Mouse (Mus musculus) hindbrain, postnatal 0 days (tissue): ENCODE measurements around the gene Man1a. TPM values are rescaled to one million over a fixed set of nuclear protein-coding genes. Genes with fewer than 3 reads are reported as not detected.

Source experiments
- ATAC-seq: fragments of 200-750 bp; cut with Nextera tagmentation; 2 replicates; pipeline ENCODE4 v1.8.0; 2017; ENCODE audit warnings: mild to moderate bottlenecking, moderate TSS enrichment, moderate library complexity
- DNase-seq: peaks from one replicate; pipeline ENCODE4 v3.0.0-alpha.2; 2015; ENCODE audit warnings: low spot score
- H3K27ac ChIP-seq: fragments of 300-500 bp; sonication (generic); 2 replicates; pipeline ENCODE4 v1.5.1; 2014; ENCODE audit warnings: mild to moderate bottlenecking
- H3K27me3 ChIP-seq: fragments of 300-500 bp; sonication (generic); 2 replicates; pipeline ENCODE4 v1.6.1; 2014; ENCODE audit warnings: low read length, mixed read lengths; ENCODE audit not compliant: insufficient read depth
- H3K36me3 ChIP-seq: fragments of 300-500 bp; sonication (generic); 2 replicates; pipeline ENCODE4 v1.6.1; 2014; ENCODE audit warnings: low read length, mixed read lengths; ENCODE audit not compliant: insufficient read depth
- H3K4me1 ChIP-seq: fragments of 300-500 bp; sonication (generic); 2 replicates; pipeline ENCODE4 v1.6.1; 2014; ENCODE audit warnings: antibody characterized with exemption, low read length, mixed read lengths; ENCODE audit not compliant: insufficient read depth
- H3K4me2 ChIP-seq: fragments of 300-500 bp; sonication (generic); 2 replicates; pipeline ENCODE4 v1.6.1; 2014; ENCODE audit warnings: low read depth, mild to moderate bottlenecking, low read length, moderate library complexity, mixed read lengths
- H3K4me3 ChIP-seq: fragments of 300-500 bp; sonication (generic); 2 replicates; pipeline ENCODE4 v1.5.1; 2014; ENCODE audit warnings: low read length
- H3K9ac ChIP-seq: fragments of 300-500 bp; sonication (generic); replicated peaks from 2 replicates; pipeline ENCODE4 v1.6.1; 2014; ENCODE audit warnings: mild to moderate bottlenecking, low read length, moderate library complexity, mixed read lengths
- H3K9me3 ChIP-seq: fragments of 300-500 bp; sonication (generic); 2 replicates; pipeline ENCODE4 v1.6.1; 2016; ENCODE audit warnings: low read length, mixed read lengths
- CTCF ChIP-seq: IDR thresholded peaks from 2 replicates; pipeline ENCODE4 v1.5.1; 2016; ENCODE audit warnings: antibody characterized with exemption, control low read depth, low read depth
- WGBS: fragments of 180-500 bp; shearing (Covaris S2); extraction: QIAGEN DNeasy Blood & Tissue Kit; methylation state at CpG from one replicate; pipeline ENCODE4 v1.1.7; 2014; 5-methylcytosine and 5-hydroxymethylcytosine counted together
- polyA plus RNA-seq: library from polyadenylated mRNA; unstranded; fragments of >200 nt; fragmentation: Nextera tagmentation; extraction: Ambion mirVana; gene quantifications from 2 replicates; pipeline ENCODE4 v1.2.1, GENCODE M21; 2015
- total RNA-seq: library from RNA; depleted of rRNA; stranded (reverse); fragments of >200 nt; gene quantifications from 2 replicates; pipeline ENCODE4 v1.2.3, GENCODE M21; 2014

Man1a gene
- total and polyA plus RNA-seq, 2 experiments from 2014 or later: 4.3 to 15.1 TPM

- DNase-seq (no peak), ATAC-seq (no peak)
- no peak for TF ChIP-seq CTCF
- no peak overlapping the region for H3K27ac ChIP-seq
- H3K4me1 ChIP-seq: no peaks in the 10 kb centered on the region
- no peak overlapping the region for H3K9ac ChIP-seq
- H3K9me3 ChIP-seq: no peaks in the 10 kb centered on the region
- no peaks in the 10 kb centered on the region for H3K36me3 ChIP-seq
- 86% methylated on average over 4 of the region's 4 CpGs for WGBS
- no peak overlapping the region for H3K4me2 ChIP-seq
- no peaks in the 10 kb centered on the region for H3K27me3 ChIP-seq
- H3K4me3 ChIP-seq: no peak overlapping the region
These were observed 186.9 kb downstream of the Man1a start for GRCm38 (mm10) chr10:53889512-53889911.

DNA sequence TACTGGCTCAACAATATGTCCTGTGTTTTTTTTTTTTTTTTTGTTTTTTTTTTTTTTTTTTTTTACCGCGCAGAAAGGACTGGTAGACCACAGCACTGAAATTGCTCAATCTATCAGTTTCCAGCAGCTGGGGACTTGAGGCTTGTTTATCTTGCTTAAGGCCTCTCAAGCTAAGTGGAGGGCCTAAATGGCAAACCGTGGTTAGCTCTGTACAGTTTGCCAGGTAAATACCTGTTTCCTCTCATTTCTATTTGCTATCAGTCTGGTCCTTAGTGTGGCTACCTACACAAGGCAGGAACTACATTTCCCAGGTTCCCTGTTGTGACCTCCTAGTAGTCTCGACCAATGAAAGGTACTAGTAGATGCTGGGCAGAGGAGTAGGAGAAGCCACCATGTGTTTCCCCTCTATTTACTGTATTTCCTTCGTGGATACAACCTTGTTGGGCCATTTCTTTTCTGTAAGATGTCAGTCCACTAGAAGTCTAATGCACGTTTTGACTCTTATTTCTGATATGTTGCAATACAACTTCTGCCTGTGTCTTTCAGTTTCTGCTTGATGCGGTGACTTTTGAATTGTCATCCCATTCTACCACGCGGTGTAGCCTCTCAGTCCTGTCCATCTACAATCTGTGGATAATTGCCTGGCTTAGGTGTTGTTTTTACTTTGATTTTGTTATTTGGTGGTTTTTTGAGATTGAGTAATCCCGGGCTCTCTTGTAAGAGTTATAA, 187.9 kb downstream of the Man1a start:
- Histone ChIP-seq H3K4me3 (no peak overlapping the region), H3K4me2 (no peak overlapping the region), H3K27ac (no peak overlapping the region), H3K27me3 (no peaks in the 10 kb centered on the region), H3K36me3 (no peaks in the 10 kb centered on the region), H3K9me3 (no peaks in the 10 kb centered on the region), H3K9ac (no peak overlapping the region), H3K4me1 (no peaks in the 10 kb centered on the region)
- WGBS: 83% methylated on average over 10 of the region's 10 CpGs
- no peak for DNase-seq
- no peak for TF ChIP-seq CTCF
- ATAC-seq: no peak

- ATAC-seq (no peak), DNase-seq (no peak)
- no peaks in the 10 kb centered on the region for H3K9me3 ChIP-seq
- H3K9ac ChIP-seq: no peak overlapping the region
- 83% methylated on average over 5 of the region's 5 CpGs for WGBS
- no peaks in the 10 kb centered on the region for H3K4me1 ChIP-seq
- H3K27me3 ChIP-seq: no peaks in the 10 kb centered on the region
- H3K4me2 ChIP-seq: no peak overlapping the region
- H3K36me3 ChIP-seq: no peaks in the 10 kb centered on the region
- H3K4me3 ChIP-seq: no peak overlapping the region
- H3K27ac ChIP-seq: no peak overlapping the region
- TF ChIP-seq CTCF: no peak
These were observed 189.9 kb downstream of the Man1a start for GRCm38 (mm10) chr10:53886475-53886874.

- no peak for ATAC-seq
- no peak overlapping the region for H3K4me2 ChIP-seq
- no peak for TF ChIP-seq CTCF
These were observed 195.1 kb downstream of the Man1a start for GRCm38 (mm10) chr10:53881310-53881709.

GRCm38 (mm10) chr10:53875896-53876295, 200.5 kb downstream of the Man1a start:
- Histone ChIP-seq H3K9ac (no peak overlapping the region), H3K4me3 (no peak overlapping the region), H3K9me3 (no peaks in the 10 kb centered on the region), H3K36me3 (no peaks in the 10 kb centered on the region), H3K27me3 (no peaks in the 10 kb centered on the region), H3K4me1 (no peaks in the 10 kb centered on the region), H3K4me2 (no peak overlapping the region), H3K27ac (no peak overlapping the region)
- no peak for DNase-seq
- no peak for ATAC-seq
- 82% methylated on average over 4 of the region's 4 CpGs for WGBS
- no peak for TF ChIP-seq CTCF

More at GRCm38 (mm10) chr10:53881310-53881709, 195.1 kb downstream of the Man1a start:
- no peak overlapping the region for H3K27ac ChIP-seq
- H3K9ac ChIP-seq: no peak overlapping the region
- no peaks in the 10 kb centered on the region for H3K36me3 ChIP-seq
- H3K4me3 ChIP-seq: no peak overlapping the region
- H3K27me3 ChIP-seq: no peaks in the 10 kb centered on the region
- no peaks in the 10 kb centered on the region for H3K4me1 ChIP-seq
- no peaks in the 10 kb centered on the region for H3K9me3 ChIP-seq
- DNase-seq: no peak

DNA sequence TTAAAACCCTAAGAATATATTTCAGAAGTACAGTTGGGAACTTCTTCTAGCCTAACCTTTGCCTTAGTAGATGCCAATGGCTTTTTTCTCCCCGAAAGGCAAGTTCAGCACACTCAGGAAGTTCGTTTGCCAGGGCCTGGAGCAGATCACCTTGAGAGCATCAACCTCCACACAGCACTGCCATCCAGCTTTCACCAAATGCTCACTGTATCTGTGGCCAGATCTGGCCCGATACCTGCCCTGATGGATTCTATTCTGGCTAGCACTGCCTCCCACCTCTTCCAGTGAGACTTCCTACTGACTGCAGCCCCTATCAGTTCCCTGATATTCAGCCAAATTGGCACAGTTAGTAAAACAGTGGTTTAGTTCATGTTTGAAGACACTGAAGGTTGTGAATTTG, 202.2 kb downstream of the Man1a start:
- Histone ChIP-seq H3K4me1 (no peaks in the 10 kb centered on the region), H3K9me3 (no peaks in the 10 kb centered on the region), H3K4me2 (no peak overlapping the region), H3K36me3 (no peaks in the 10 kb centered on the region), H3K27me3 (no peaks in the 10 kb centered on the region), H3K4me3 (no peak overlapping the region), H3K9ac (no peak overlapping the region), H3K27ac (no peak overlapping the region)
- ATAC-seq: no peak
- no peak for TF ChIP-seq CTCF
- WGBS: 82% methylated on average over 3 of the region's 3 CpGs
- no peak for DNase-seq
